Mouse (Mus musculus): Measurements from ENCODE around the gene Pmpcb. TPM values are rescaled to one million over a fixed set of nuclear protein-coding genes. Genes with fewer than 3 reads are reported as not detected.
A peak's percentile ranks its signal among the peaks of the same experiment; 100 is the strongest.
"Not testable (repeated sequence)": the region's sequence is repeated elsewhere in the genome, so short reads cannot be mapped to it uniquely, and the experiment has no call there.

Gene Pmpcb
- polyA plus RNA-seq (2016; fragmentation: Nextera tagmentation; extraction: Ambion mirVana) = 83.8 and 89.1 TPM in 2 replicates

DNA sequence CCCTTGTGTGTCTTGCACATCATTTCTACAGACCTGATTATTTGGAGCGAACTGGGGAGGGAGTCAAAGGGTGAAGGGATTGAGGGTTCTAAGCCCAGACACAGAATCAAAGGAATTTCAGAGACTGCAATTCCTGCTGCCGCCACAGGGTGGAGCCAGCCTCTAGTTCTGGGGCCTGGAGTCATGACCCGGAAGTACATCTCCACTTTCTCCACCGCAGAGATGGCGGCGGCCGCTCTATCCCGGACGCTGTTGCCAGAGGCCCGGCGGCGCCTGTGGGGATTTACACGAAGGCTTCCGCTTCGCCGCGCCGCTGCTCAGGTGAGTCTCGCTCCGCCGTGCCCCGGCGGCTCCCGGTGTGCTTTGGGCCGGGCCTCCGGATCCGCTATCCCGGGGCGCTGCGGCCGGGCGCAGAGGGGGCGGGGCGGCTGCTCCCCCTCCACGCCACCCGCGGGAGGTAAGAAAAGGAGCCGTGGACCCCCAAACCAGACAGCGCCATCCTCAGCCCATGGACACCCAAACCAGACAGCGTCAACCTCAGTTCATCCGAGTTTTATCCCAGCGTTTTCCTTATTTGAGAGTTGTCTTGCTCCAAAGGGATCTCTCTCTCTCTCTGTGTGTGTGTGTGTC is at the start of gene Pmpcb:
Gene Pmpcb, plus strand, starts transcription at position 186 of the 630 bp plus-strand sequence.
- Histone ChIP-seq H3K9ac (peak within 1 kb of the TSS; percentile 68), H3K27ac (peak within 1 kb of the TSS; percentile 85), H3K4me2 (replicated peaks) (peak within 1 kb of the TSS; percentile 84), H3K36me3 (peaks cover 28% of the 10 kb centered on the region), H3K27me3 (no peaks in the 10 kb centered on the region), H3K4me3 (peak within 1 kb of the TSS; percentile 72), H3K4me1 (peaks cover 9% of the 10 kb centered on the region), H3K9me3 (no peaks in the 10 kb centered on the region)
- 1% methylated on average over 42 of the region's 42 CpGs for WGBS
- 0 out of 2 replicates have a peak, but pooled peaks have one; percentile 35 for ATAC-seq (ENCODE audit: insufficient number of reproducible peaks, insufficient read depth, low FRiP score, low TSS enrichment)

DNA sequence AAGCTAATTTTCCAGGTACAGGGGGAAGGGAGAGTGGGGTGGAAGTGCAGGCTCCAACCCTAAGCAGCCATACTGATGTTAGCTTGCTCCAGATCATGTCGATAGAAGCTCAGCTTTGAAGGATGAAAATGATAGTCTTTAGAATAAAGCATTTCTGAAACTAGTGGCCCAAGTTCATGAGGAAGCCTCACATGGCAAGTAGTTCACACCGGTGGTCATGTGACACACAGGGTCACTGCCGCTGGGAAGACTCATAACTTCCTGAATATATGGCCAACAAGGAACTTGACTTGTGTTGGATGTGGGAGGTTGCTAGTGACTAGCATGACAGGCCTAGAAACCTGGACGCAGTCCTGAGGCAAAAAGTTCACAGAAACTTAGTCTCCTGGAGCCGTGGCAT is 44.7 kb upstream of the Pmpcb start:
- Histone ChIP-seq H3K4me1 (no peaks in the 10 kb centered on the region), H3K9me3 (no peaks in the 10 kb centered on the region)

DNA sequence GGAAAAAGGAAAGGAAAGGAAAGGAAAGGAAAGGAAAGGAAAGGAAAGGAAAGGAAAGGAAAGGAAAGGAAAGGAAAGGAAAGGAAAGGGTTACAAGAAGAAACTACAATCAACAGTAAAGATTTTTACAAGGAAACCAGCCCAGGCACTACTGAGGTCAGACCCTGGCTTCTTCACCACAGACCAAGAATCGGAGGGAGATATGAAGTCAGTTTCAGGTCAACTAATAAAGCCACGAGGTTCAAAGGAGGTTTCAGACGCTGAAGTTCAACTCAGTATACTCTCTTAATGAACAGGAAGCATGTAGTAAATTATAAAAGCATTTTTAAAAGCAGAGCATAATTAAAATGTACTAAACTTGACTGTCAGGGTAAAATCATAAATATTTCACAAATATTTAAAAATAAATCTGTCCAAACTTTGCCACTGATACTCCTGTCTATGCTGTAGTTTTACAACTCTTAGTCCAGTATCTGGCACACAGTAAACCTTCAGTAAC is 43.5 kb upstream of the Pmpcb start:
- Histone ChIP-seq H3K27me3 (no peaks in the 10 kb centered on the region), H3K27ac (no peak overlapping the region), H3K4me1 (no peaks in the 10 kb centered on the region), H3K4me2 (replicated peaks) (no peak overlapping the region), H3K36me3 (no peaks in the 10 kb centered on the region), H3K9ac (no peak overlapping the region), H3K4me3 (no peak overlapping the region), H3K9me3 (no peaks in the 10 kb centered on the region)
- no peak for ATAC-seq (ENCODE audit: insufficient number of reproducible peaks, insufficient read depth, low FRiP score, low TSS enrichment)
- WGBS = 75% methylated on average over 3 of the region's 3 CpGs

More for the DNA sequence above, 44.7 kb upstream of the Pmpcb start:
- H3K36me3 ChIP-seq = no peaks in the 10 kb centered on the region
- 95% methylated on average over 5 of the region's 5 CpGs for whole genome bisulfite sequencing
- H3K9ac ChIP-seq = no peak overlapping the region
- no peak for ATAC-seq (ENCODE audit: insufficient number of reproducible peaks, insufficient read depth, low FRiP score, low TSS enrichment)
- H3K4me2 ChIP-seq (replicated peaks) = no peak overlapping the region
- no peak overlapping the region for H3K4me3 ChIP-seq
- H3K27me3 ChIP-seq = no peaks in the 10 kb centered on the region
- H3K27ac ChIP-seq = no peak overlapping the region

DNA sequence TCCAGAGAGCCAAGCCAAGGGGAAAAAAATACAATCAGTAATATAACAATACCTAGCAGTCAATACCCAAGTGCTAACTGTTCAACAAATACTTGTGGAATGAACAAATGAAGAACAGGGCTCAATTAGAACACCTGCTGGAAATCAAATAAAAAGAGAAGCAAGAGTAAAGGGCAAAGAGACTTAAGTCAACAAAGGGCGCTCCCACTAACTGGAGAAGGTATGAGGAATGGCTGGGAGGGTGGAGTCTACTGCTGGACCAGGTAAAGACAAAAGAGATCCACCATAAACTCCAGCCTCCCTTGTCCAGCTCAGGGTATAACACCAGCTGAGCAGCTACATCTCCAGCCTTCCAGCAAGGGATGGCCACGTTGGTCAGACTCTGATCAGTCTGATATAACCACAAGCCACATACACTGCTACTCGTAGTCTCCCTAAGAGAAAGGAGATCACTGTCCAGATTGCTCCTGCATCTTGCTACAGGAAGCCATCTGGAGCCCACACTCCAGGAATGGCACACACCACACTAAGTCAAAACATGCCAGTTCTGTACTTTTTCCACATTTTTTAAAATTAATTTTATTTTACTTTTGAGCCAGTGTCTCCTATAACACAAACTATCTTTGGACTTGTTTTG is 42.0 kb upstream of the Pmpcb start:
- H3K27ac ChIP-seq = no peak overlapping the region
- no peak overlapping the region for H3K4me3 ChIP-seq
- no peaks in the 10 kb centered on the region for H3K9me3 ChIP-seq
- H3K9ac ChIP-seq = no peak overlapping the region
- H3K4me2 ChIP-seq (replicated peaks) = no peak overlapping the region
- ATAC-seq (ENCODE audit: insufficient number of reproducible peaks, insufficient read depth, low FRiP score, low TSS enrichment) = no peak
- WGBS = 84% methylated on average over 3 of the region's 3 CpGs
- no peaks in the 10 kb centered on the region for H3K36me3 ChIP-seq
- no peaks in the 10 kb centered on the region for H3K4me1 ChIP-seq
- H3K27me3 ChIP-seq = no peaks in the 10 kb centered on the region

DNA sequence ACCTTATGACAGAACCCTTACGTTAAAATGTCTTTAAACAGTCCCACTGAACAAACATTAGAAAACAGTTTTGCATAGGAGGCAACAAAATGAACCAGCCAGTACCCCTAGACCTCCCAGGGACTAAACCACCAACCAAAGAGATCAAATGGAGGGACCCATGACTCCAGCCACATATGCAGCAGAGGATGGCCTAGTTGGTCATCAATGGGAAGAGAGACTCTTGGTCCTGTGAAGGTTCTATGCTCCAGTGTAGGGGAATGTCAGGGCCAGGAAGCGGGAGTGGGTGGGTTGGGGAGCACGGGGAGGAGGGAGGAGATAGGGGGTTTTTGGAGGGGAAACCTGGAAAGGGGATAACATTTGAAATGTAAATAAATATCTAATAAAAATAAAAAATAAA is 37.4 kb upstream of the Pmpcb start:
- not testable (repeated sequence) for ATAC-seq (ENCODE audit: insufficient number of reproducible peaks, insufficient read depth, low FRiP score, low TSS enrichment); H3K27me3 ChIP-seq; H3K27ac ChIP-seq; H3K4me3 ChIP-seq; H3K9me3 ChIP-seq; H3K4me1 ChIP-seq; H3K36me3 ChIP-seq; H3K4me2 ChIP-seq (replicated peaks); H3K9ac ChIP-seq
- 89% methylated on average over 3 of the region's 3 CpGs for WGBS

GRCm38 (mm10) chr5:21700272-21700821 is 36.6 kb upstream of the Pmpcb start:
- no peak overlapping the region for H3K27ac ChIP-seq
- H3K9ac ChIP-seq = peak overlapping the region; percentile 48
- WGBS = 18% methylated on average over 10 of the region's 10 CpGs

GRCm38 (mm10) chr5:21700934-21701333 is 36.0 kb upstream of the Pmpcb start:
- no peaks in the 10 kb centered on the region for H3K36me3 ChIP-seq
- H3K4me2 ChIP-seq (replicated peaks) = peak overlapping the region; percentile 68
- H3K4me3 ChIP-seq = peak overlapping the region; percentile 67
- WGBS = under 1% methylated on average over 22 of the region's 22 CpGs
- peak; percentile 58; the same call in 1 of the 2 replicates for ATAC-seq (ENCODE audit: insufficient number of reproducible peaks, insufficient read depth, low FRiP score, low TSS enrichment)
- H3K27ac ChIP-seq = peak overlapping the region; percentile 57; the same call in 1 of the 2 replicates
- no peaks in the 10 kb centered on the region for H3K9me3 ChIP-seq
- no peaks in the 10 kb centered on the region for H3K4me1 ChIP-seq
- peak overlapping the region; percentile 48 for H3K9ac ChIP-seq
- no peaks in the 10 kb centered on the region for H3K27me3 ChIP-seq

More at GRCm38 (mm10) chr5:21700272-21700821, 36.6 kb upstream of the Pmpcb start:
- ATAC-seq (ENCODE audit: insufficient number of reproducible peaks, insufficient read depth, low FRiP score, low TSS enrichment) = no peak
- peak overlapping the region; percentile 67 for H3K4me3 ChIP-seq
- no peaks in the 10 kb centered on the region for H3K4me1 ChIP-seq
- H3K9me3 ChIP-seq = no peaks in the 10 kb centered on the region
- H3K27me3 ChIP-seq = no peaks in the 10 kb centered on the region
- no peaks in the 10 kb centered on the region for H3K36me3 ChIP-seq
- peak overlapping the region; percentile 68 for H3K4me2 ChIP-seq (replicated peaks)

GRCm38 (mm10) chr5:21701351-21702008 is 35.5 kb upstream of the Pmpcb start, which contains the start of gene Napepld:
Gene Napepld (minus strand): TSS chr5:21701396.
- Histone ChIP-seq H3K4me1 (no peaks in the 10 kb centered on the region), H3K4me2 (replicated peaks) (peak within 1 kb of the TSS; percentile 68), H3K9ac (peak within 1 kb of the TSS; percentile 87), H3K9me3 (no peaks in the 10 kb centered on the region), H3K4me3 (peak within 1 kb of the TSS; percentile 67), H3K27me3 (no peaks in the 10 kb centered on the region), H3K27ac (peak within 1 kb of the TSS; percentile 94), H3K36me3 (no peaks in the 10 kb centered on the region)
- WGBS = 1% methylated on average over 52 of the region's 59 CpGs
- ATAC-seq (ENCODE audit: insufficient number of reproducible peaks, insufficient read depth, low FRiP score, low TSS enrichment) = peak; percentile 98

DNA sequence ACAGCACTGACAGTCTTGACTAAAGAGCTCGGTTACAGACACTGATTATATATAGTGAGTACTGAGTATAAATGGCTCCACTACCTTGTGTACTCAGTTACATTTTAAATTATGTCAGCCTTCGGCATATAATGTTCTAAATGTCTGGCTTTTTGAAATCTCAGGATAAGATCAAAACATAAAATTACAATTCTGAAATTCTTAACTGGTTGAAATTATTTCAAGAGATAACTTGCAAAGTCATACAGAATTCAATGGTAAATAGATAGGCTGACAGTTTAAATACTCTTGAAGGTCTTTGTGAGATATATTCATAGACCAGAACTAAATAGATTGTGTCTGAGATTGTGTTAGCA is 35.0 kb upstream of the Pmpcb start:
- Histone ChIP-seq H3K4me2 (replicated peaks) (peak overlapping the region; percentile 68), H3K9ac (peak overlapping the region; percentile 87), H3K4me1 (no peaks in the 10 kb centered on the region), H3K36me3 (no peaks in the 10 kb centered on the region), H3K9me3 (no peaks in the 10 kb centered on the region), H3K4me3 (peak overlapping the region; percentile 67), H3K27me3 (no peaks in the 10 kb centered on the region), H3K27ac (peak overlapping the region; percentile 94; the same call in 1 of the 2 replicates)
- ATAC-seq (ENCODE audit: insufficient number of reproducible peaks, insufficient read depth, low FRiP score, low TSS enrichment) = no peak
- WGBS = 56% methylated on average over 2 of the region's 2 CpGs

- Histone ChIP-seq H3K9me3 (no peaks in the 10 kb centered on the region), H3K27me3 (no peaks in the 10 kb centered on the region)
Measured at GRCm38 (mm10) chr5:21702873-21703475, 34.0 kb upstream of the Pmpcb start.

DNA sequence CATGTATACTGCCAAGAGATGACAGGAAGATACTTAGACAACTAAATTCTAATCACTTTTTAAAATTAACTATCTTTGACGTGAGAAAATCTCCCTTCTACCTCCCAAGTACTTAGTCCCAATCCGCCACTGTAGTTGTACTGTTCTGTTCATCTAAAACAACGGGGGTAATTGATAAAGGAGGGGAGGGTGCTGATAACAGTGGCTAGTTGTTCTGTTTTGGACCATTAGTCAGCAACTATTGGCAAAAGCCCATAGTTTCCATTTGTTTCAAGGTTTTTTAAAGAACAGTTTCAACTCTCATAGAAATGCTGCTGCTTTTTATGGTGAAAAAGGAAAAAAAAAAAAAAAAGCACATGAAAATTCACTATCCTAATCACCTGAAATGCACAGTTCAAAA is 33.2 kb upstream of the Pmpcb start:
- Histone ChIP-seq H3K4me1 (no peaks in the 10 kb centered on the region), H3K27me3 (no peaks in the 10 kb centered on the region), H3K4me3 (no peak overlapping the region), H3K27ac (no peak overlapping the region), H3K36me3 (no peaks in the 10 kb centered on the region), H3K9me3 (no peaks in the 10 kb centered on the region), H3K9ac (no peak overlapping the region), H3K4me2 (replicated peaks) (no peak overlapping the region)
- ATAC-seq (ENCODE audit: insufficient number of reproducible peaks, insufficient read depth, low FRiP score, low TSS enrichment) = no peak
- 78% methylated on average over 3 of the region's 3 CpGs for WGBS

More at GRCm38 (mm10) chr5:21702873-21703475, 34.0 kb upstream of the Pmpcb start:
- H3K4me3 ChIP-seq = no peak overlapping the region
- no peaks in the 10 kb centered on the region for H3K4me1 ChIP-seq
- no peaks in the 10 kb centered on the region for H3K36me3 ChIP-seq
- no peak overlapping the region for H3K4me2 ChIP-seq (replicated peaks)
- H3K9ac ChIP-seq = no peak overlapping the region
- ATAC-seq (ENCODE audit: insufficient number of reproducible peaks, insufficient read depth, low FRiP score, low TSS enrichment) = no peak
- H3K27ac ChIP-seq = no peak overlapping the region
- 82% methylated on average over 6 of the region's 6 CpGs for WGBS

Data from embryonic facial prominence, embryonic 12.5 days (tissue).